Mouse (Mus musculus) sigmoid colon, adult 10 weeks (tissue): ENCODE measurements around the gene Ctdsp2. TPM values are rescaled to one million over a fixed set of nuclear protein-coding genes. Genes with fewer than 3 reads are reported as not detected.

Experiments
- polyA plus RNA-seq: library from polyadenylated mRNA; stranded (reverse); fragments of 350-450 nt; fragmentation: Illumina TruSeq; extraction: RNeasy Lipid Tissue Mini Kit (QIAGEN cat#74804); gene quantifications from one replicate; pipeline ENCODE4 v1.2.3, GENCODE M21; 2014; ENCODE audit warnings: low read depth, low replicate concordance

Ctdsp2 gene
- polyA plus RNA-seq, result 52.7 TPM

DNA sequence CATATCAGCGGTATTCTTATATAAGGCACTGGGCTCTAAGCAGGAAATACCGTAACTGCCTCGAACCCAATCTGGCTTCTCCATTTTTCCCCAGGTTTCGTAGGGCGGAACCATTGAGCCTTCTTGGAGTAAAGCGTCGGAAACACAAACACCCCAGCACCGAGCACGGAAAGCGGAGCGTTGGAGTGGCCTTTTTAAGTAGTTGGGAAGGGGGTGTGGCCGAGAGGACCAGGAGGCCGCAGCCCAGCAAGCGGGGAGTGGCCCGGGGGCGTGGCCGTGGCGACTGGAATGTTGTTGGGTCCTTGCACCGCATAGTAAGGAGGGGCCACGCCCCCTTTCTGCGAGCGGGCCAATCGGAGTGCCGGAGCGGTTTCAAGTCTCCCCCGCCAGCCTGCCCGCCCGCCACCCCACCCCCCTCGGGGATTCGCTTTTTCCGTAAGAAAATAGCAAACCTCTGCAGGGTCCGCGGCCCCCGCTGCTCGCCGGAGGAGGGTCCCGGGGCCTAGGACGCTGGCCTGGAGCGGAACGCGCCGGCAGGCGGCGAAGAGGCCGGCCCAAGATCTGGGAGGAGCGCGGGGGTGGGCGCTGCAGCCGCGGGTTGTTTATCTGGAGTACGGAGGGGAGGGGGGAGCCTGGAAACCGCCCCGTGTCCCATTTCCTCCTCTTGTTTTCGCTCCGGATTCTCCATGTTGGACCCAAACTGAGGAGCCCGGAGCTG lies at the start of gene Ctdsp2:
Gene Ctdsp2, plus strand, starts transcription at position 441 of the 718 bp plus-strand sequence.

DNA sequence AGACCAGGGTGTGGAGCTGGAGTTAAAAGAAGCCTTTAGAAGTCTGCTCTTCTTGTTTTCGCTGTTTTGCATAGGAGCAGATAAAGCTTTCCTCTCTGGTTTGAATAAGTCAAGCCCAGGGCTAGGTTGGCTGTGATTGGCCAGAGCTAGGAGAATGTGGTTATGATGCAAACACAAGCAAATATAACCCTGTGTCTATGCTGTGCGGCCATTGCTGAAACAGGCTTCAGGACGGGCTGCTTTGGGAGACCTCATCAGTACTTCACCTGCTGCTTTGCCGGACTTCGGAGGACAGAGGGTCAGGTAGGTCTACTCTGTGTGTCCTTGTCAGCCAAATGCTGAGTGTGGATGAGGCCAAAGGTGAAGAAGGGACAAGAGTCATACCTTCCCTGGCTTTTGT lies 22.0 kb downstream of the Ctdsp2 start, which contains the start of gene Avil:
Gene Avil, plus strand, starts transcription at position 181 of the 400 bp plus-strand sequence.

DNA sequence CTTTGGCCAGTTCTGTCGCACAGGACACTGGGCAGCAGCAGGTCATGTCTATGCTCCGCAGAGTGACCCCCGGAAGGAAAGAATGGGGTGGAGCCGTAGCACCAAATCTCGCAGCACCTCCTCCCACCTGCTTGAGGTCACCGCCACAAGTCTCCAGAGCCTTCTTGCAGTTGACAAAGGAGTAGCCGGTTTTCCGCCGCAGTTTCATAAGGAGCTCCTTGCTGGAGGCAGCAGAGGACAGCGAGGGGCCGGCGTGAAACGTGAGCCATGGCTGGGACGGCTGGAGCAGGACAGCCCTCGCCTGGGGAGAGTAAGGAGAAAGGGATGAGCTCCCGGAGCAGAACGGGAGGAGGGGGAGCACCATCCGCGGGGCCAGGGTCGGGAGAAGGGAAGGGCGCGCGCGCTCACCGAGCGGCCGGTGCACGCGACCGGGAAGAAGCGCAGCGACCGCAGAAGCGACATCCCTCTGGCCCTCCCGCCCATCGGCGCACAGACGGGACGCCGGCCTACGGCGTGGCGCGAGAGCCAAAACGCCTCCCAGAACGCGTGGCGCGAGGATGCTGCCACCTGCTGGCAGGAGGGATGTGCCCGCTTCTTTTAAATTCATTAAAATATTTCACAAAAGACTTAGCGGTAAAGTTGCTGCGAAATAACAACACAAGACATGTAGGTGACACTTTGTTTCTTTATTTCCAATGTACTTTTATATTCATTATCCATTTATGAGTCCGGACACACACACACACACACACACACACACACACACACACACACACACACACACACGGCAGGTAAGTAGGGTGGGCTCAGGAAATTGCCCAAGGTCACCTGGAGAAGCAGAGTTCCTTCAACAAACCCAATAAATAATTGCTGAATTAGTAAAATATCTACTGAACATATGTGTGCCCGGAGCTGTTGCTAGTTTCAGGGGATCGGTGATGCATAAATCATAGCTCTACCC lies 52.1 kb downstream of the Ctdsp2 start, which contains the start of gene Tsfm:
Gene Tsfm, minus strand, starts transcription at position 505 of the 961 bp plus-strand sequence.

DNA sequence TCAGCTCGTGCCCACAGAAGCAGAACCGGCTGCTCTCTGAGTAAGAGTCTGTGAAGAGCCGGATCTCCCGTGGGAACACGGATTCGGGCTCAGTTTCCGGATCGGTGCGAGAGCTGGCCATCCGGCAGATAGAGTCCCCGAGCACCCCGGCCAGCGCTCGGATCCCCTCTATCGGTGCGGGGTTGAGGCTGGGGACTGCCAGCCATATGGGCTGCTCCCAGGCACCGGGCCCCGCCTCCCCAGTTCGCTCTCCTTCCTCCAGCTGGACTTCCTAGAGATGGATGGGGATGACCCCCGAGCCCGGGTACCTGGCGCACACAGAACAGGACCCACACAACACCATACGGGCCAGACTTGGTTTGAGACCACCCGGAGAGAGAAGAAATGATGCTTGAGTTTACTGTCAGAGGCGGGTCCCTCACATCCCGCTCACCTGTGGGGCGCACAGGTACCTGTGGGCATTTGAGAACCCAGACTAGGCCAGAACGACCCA lies 62.8 kb downstream of the Ctdsp2 start, which contains the start of the genes Mettl1 and Eef1akmt3:
Gene Mettl1, plus strand, starts transcription at position 141 of the 493 bp plus-strand sequence.
Gene Eef1akmt3, minus strand, starts transcription at position 240 of the 493 bp plus-strand sequence.

DNA sequence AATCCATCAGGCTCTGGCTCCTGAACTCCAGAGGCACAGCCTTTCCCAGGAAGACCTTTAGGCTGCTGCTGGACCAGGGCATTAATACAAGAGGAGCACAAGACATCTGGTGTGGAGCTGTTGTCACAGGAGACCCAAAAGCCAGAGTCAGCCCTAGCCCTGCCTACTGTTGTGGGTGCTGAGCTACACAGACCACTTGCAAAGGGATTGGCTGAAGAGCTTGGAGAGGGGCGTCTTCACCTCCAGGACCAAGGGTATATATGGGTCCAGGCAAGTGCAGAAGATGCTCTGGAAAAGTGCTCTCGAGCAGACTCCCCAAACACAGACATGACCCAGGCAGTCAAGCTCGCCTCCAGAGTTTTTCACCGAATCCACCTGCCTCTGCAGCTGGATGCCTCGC lies 69.4 kb downstream of the Ctdsp2 start, which contains the start of gene Cyp27b1:
Gene Cyp27b1, plus strand, starts transcription at position 297 of the 400 bp plus-strand sequence.

Other genes with a start within 250 kb of the Ctdsp2 start
- gene Atp23, start 77.4 kb upstream of the Ctdsp2 start, polyA plus RNA-seq, result 3.4 TPM
- 0.35 TPM for gene Avil, start 22.0 kb downstream of the Ctdsp2 start, polyA plus RNA-seq
- gene Tsfm, start 52.1 kb downstream of the Ctdsp2 start, polyA plus RNA-seq, result 6.5 TPM
- gene Mettl1, start 62.7 kb downstream of the Ctdsp2 start, polyA plus RNA-seq, result 4.2 TPM
- 1.1 TPM for gene Eef1akmt3, start 62.8 kb downstream of the Ctdsp2 start, polyA plus RNA-seq
- not detected for gene Cyp27b1, start 69.5 kb downstream of the Ctdsp2 start, polyA plus RNA-seq
- gene March9, start 81.5 kb downstream of the Ctdsp2 start, polyA plus RNA-seq, result 1.4 TPM
- 15.3 TPM for gene Cdk4, start 84.8 kb downstream of the Ctdsp2 start, polyA plus RNA-seq
- 45.5 TPM for gene Tspan31, start 91.5 kb downstream of the Ctdsp2 start, polyA plus RNA-seq
- 0.25 TPM for gene Agap2, start 96.6 kb downstream of the Ctdsp2 start, polyA plus RNA-seq
- gene Os9, start 142.4 kb downstream of the Ctdsp2 start, polyA plus RNA-seq, result 10.3 TPM
- gene B4galnt1, start 186.5 kb downstream of the Ctdsp2 start, polyA plus RNA-seq, result 3.1 TPM
- gene Slc26a10, start 201.9 kb downstream of the Ctdsp2 start, polyA plus RNA-seq, result not detected
- 8.2 TPM for gene Arhgef25, start 211.4 kb downstream of the Ctdsp2 start, polyA plus RNA-seq
- 3.4 TPM for gene Dtx3, start 217.0 kb downstream of the Ctdsp2 start, polyA plus RNA-seq
- 23.3 TPM for gene Pip4k2c, start 232.9 kb downstream of the Ctdsp2 start, polyA plus RNA-seq